ENCODE assay signal across 9 mouse cellular contexts in genomic region chr4:99561506-99561937, GRCm38 (mm10).
DNase-seq lines count a peak whose midpoint lies in the region; ATAC-seq and TF ChIP-seq lines count a peak whose summit lies in the region.
"Had no signal": no experiment of that assay in that cellular context is flagged by ENCODE, and none has a peak within 500 bp of the region (broad histone marks: within the 10 kb centered on the region; RNA-seq: fewer than 3 reads in every experiment).

No protein-coding gene starts in this region.

- no peaks in the 10 kb centered on the region for H3K36me3 ChIP-seq in lung, postnatal 0 days (ENCODE audit: insufficient read depth, low read length)
- no peaks in the 10 kb centered on the region for H3K36me3 ChIP-seq in kidney, embryonic 14.5 days (ENCODE audit: control insufficient read depth, insufficient read depth, low read length)
- H3K36me3 ChIP-seq: midbrain, embryonic 12.5 days had no signal

- H3K27ac ChIP-seq in layer of hippocampus, adult 2 months: no peak overlapping the region
- no peak overlapping the region for H3K27ac ChIP-seq in lung, postnatal 0 days (ENCODE audit: low read length)
- no peak overlapping the region for H3K27ac ChIP-seq in kidney, embryonic 14.5 days (ENCODE audit: low read depth, low read length)
- H3K27ac ChIP-seq: midbrain, embryonic 12.5 days had no signal

- no peaks in the 10 kb centered on the region for H3K4me1 ChIP-seq in lung, postnatal 0 days (ENCODE audit: insufficient read depth, low read depth, low read length)
- no peaks in the 10 kb centered on the region for H3K4me1 ChIP-seq in kidney, embryonic 14.5 days (ENCODE audit: control insufficient read depth, insufficient read depth, low read length)

- H3K9ac ChIP-seq in lung, postnatal 0 days (replicated peaks; ENCODE audit: low read depth): no peak overlapping the region
- no peak overlapping the region for H3K9ac ChIP-seq in kidney, embryonic 14.5 days (ENCODE audit: low read depth, low read length)
- H3K9ac ChIP-seq: midbrain, embryonic 12.5 days had no signal

- peak; percentile 65 for TF ChIP-seq CTCF in layer of hippocampus, adult 2 months (conservative IDR thresholded peaks at IDR 0.05)
- peak; percentile 52 for TF ChIP-seq CTCF in lung, postnatal 0 days (IDR thresholded peaks at IDR 0.05)

- peak; percentile 1 for DNase-seq in CD4-positive, CD25-positive, alpha-beta regulatory T cell, adult 2 months (ENCODE audit: low read depth, low spot score)
- DNase-seq in layer of hippocampus, adult 2 months (ENCODE audit: low spot score in 2 of 2): no peak
- no peak for DNase-seq in layer of hippocampus, adult 9-10 months (ENCODE audit: low spot score)
- peak; percentile 8 for DNase-seq in cerebellum, adult 9-11 months
- peak; percentile 80 for DNase-seq in lung, postnatal 0 days (ENCODE audit: low spot score)
- DNase-seq in c-Kit-positive CD71-positive TER-119-positive erythroid progenitor cells, embryonic 14.5 days (ENCODE audit: low spot score): no peak

- TF ChIP-seq EP300 in lung, postnatal 0 days (IDR thresholded peaks at IDR 0.05): no peak

- WGBS in lung, postnatal 0 days: 10% methylated on average over 6 of the region's 6 CpGs
- WGBS in kidney, embryonic 14.5 days: 9% methylated on average over 6 of the region's 6 CpGs

- no peak overlapping the region for H3K4me2 ChIP-seq in lung, postnatal 0 days (replicated peaks; ENCODE audit: low read depth, low read length)
- H3K4me2 ChIP-seq in kidney, embryonic 14.5 days (replicated peaks; ENCODE audit: low read depth, low read length): no peak overlapping the region
- H3K4me2 ChIP-seq: midbrain, embryonic 12.5 days had no signal

- no peak overlapping the region for H3K4me3 ChIP-seq in layer of hippocampus, adult 2 months
- no peak overlapping the region for H3K4me3 ChIP-seq in lung, postnatal 0 days (ENCODE audit: low read depth, low read length)
- no peak overlapping the region for H3K4me3 ChIP-seq in kidney, embryonic 14.5 days (ENCODE audit: low read length)
- H3K4me3 ChIP-seq: midbrain, embryonic 12.5 days had no signal

- ATAC-seq in CD4-positive, CD25-positive, alpha-beta regulatory T cell, adult 4 months: no peak
- peak; percentile 92 for ATAC-seq in lung, postnatal 0 days
- ATAC-seq in kidney, embryonic 14.5 days (ENCODE audit: low FRiP score, low TSS enrichment): no peak

- no peaks in the 10 kb centered on the region for H3K9me3 ChIP-seq in lung, postnatal 0 days (ENCODE audit: low read length)
- no peaks in the 10 kb centered on the region for H3K9me3 ChIP-seq in kidney, embryonic 14.5 days (ENCODE audit: control insufficient read depth, low read length)
- H3K9me3 ChIP-seq: midbrain, embryonic 12.5 days had no signal

- no peaks in the 10 kb centered on the region; the same call in 1 of the 2 replicates for H3K27me3 ChIP-seq in lung, postnatal 0 days (replicated peaks; ENCODE audit: insufficient read depth, low read length)
- peaks cover 14% of the 10 kb centered on the region; the same call in 1 of the 2 replicates for H3K27me3 ChIP-seq in kidney, embryonic 14.5 days (ENCODE audit: control insufficient read depth, insufficient read depth, low read length)

Comparison
In these comparisons a context has a peak if more than half of its experiments do, and no peak if none do; other contexts are left out.
1. DNase-seq: peak in CD4-positive, CD25-positive, alpha-beta regulatory T cell, adult 2 months (single experiment), cerebellum, adult 9-11 months (single experiment) and lung, postnatal 0 days (single experiment); none in layer of hippocampus, adult 2 months (0 of 2), layer of hippocampus, adult 9-10 months (single experiment) and c-Kit-positive CD71-positive TER-119-positive erythroid progenitor cells, embryonic 14.5 days (single experiment).